Mouse (Mus musculus): Measurements from ENCODE around the gene Itga11.

DNA sequence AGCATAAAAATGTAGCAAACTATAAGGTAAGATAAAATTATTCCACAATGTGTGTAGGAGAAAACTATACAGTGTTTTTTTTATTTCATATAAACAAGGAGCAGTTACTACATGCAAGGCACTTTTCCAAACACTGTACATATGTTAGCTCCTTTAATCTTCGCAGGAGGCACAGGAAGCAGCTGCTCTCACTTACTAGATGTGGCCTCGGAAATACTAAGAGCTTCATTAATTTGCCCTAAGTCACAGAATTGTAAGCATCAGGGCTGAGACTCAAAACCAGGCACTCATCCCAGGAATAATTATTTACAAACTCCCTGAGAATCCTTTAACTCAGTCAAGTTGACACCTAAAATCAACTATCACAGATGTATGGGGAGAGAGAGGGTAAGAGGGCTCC lies 14.2 kb upstream of the Itga11 start:
- TF ChIP-seq CTCF (IDR thresholded peaks at IDR 0.05; ENCODE audit: low read depth, low read length) = no peak
- TF ChIP-seq POLR2A (IDR thresholded peaks at IDR 0.05; ENCODE audit: extremely low read depth, insufficient read depth, low read length) = no peak

All from liver, adult 2 months (tissue).